Mouse (Mus musculus): ENCODE data around the gene Gm28539.

- no peak for TF ChIP-seq CTCF (conservative IDR thresholded peaks at IDR 0.05; ENCODE audit: low read length)
- TF ChIP-seq POU5F1 (IDR thresholded peaks at IDR 0.05; ENCODE audit: borderline replicate concordance, low read length): no peak
- no peak for TF ChIP-seq NANOG (IDR thresholded peaks at IDR 0.05; ENCODE audit: borderline replicate concordance, low read length)
Measured at GRCm38 (mm10) chr16:18860186-18860585, 23.8 kb downstream of the Gm28539 start.
